8 mouse cellular contexts compared by ENCODE assay signal in genomic region chr8:69716403-69717231, GRCm38 (mm10). TPM values are rescaled to one million over a fixed set of nuclear protein-coding genes. Genes with fewer than 3 reads are reported as not detected.
DNase-seq lines count a peak whose midpoint lies in the region; ATAC-seq and TF ChIP-seq lines count a peak whose summit lies in the region.

No protein-coding gene starts in this region.

- H3K36me3 ChIP-seq in heart, embryonic 12.5 days, result peaks cover 21% of the 10 kb centered on the region
- 0 out of 2 replicates have a peak, but pooled peaks cover 3% of the 10 kb centered on the region for H3K36me3 ChIP-seq in kidney, postnatal 0 days (ENCODE audit: insufficient read depth, low read length)
- peaks cover 6% of the 10 kb centered on the region; the same call in 1 of the 2 replicates for H3K36me3 ChIP-seq in liver, embryonic 11.5 days (ENCODE audit: control insufficient read depth, insufficient read depth, low read length)
- no peaks in the 10 kb centered on the region for H3K36me3 ChIP-seq in stomach, embryonic 14.5 days (ENCODE audit: control insufficient read depth, insufficient read depth, low read length)

- peak; percentile 99 for DNase-seq in CD4-positive helper T cell, adult 2 months (ENCODE audit: low read depth, low spot score)
- peak; percentile 100 for DNase-seq in brain, embryonic 18.5 days (ENCODE audit: low read depth, low spot score)
- DNase-seq in kidney, postnatal 0 days (ENCODE audit: low spot score), result peak; percentile 100
- peak; percentile 87 for DNase-seq in liver, embryonic 11.5 days (ENCODE audit: low spot score)
- peak; percentile 98 for DNase-seq in naive thymus-derived CD4-positive, alpha-beta T cell, adult 2 months (ENCODE audit: low read depth)

- no peaks in the 10 kb centered on the region for H3K9me3 ChIP-seq in heart, embryonic 12.5 days (replicated peaks)
- H3K9me3 ChIP-seq in kidney, postnatal 0 days (replicated peaks; ENCODE audit: low read length), result no peaks in the 10 kb centered on the region
- H3K9me3 ChIP-seq in liver, embryonic 11.5 days (ENCODE audit: control insufficient read depth, low read length), result no peaks in the 10 kb centered on the region
- H3K9me3 ChIP-seq in stomach, embryonic 14.5 days (ENCODE audit: control insufficient read depth, low read depth, low read length), result no peaks in the 10 kb centered on the region

- peak overlapping the region; percentile 97 for H3K9ac ChIP-seq in heart, embryonic 12.5 days
- H3K9ac ChIP-seq in kidney, postnatal 0 days (ENCODE audit: low read depth, low read length), result peak overlapping the region; percentile 98
- peak overlapping the region; percentile 99 for H3K9ac ChIP-seq in liver, embryonic 11.5 days (ENCODE audit: low read depth, low read length)
- peak overlapping the region; percentile 93 for H3K9ac ChIP-seq in stomach, embryonic 14.5 days (replicated peaks; ENCODE audit: low read depth, low read length)

- no peak for TF ChIP-seq CTCF in kidney, postnatal 0 days (IDR thresholded peaks at IDR 0.05; ENCODE audit: low read depth)

- peak; percentile 98 for ATAC-seq in erythroid progenitor cell, adult 5-6 weeks (replicated peaks; ENCODE audit: low FRiP score, poor library complexity, severe bottlenecking)
- peak; percentile 99 for ATAC-seq in heart, embryonic 12.5 days (ENCODE audit: insufficient number of reproducible peaks, low FRiP score)
- ATAC-seq in kidney, postnatal 0 days (replicated peaks; ENCODE audit: low FRiP score, low read depth), result peak; percentile 99
- ATAC-seq in liver, embryonic 11.5 days (replicated peaks; ENCODE audit: low FRiP score), result peak; percentile 99
- peak; percentile 99 for ATAC-seq in stomach, embryonic 14.5 days (ENCODE audit: insufficient number of reproducible peaks, insufficient read depth, low FRiP score, low read depth)

- no peaks in the 10 kb centered on the region for H3K27me3 ChIP-seq in heart, embryonic 12.5 days (replicated peaks)
- H3K27me3 ChIP-seq in kidney, postnatal 0 days (ENCODE audit: insufficient read depth, low read length), result no peaks in the 10 kb centered on the region
- no peaks in the 10 kb centered on the region for H3K27me3 ChIP-seq in liver, embryonic 11.5 days (replicated peaks; ENCODE audit: control insufficient read depth, insufficient read depth, low read length)
- no peaks in the 10 kb centered on the region for H3K27me3 ChIP-seq in stomach, embryonic 14.5 days (ENCODE audit: control insufficient read depth, insufficient read depth, low read length)

- under 1% methylated on average over 52 of the region's 52 CpGs for WGBS in heart, embryonic 12.5 days
- WGBS in kidney, postnatal 0 days, result under 1% methylated on average over 52 of the region's 52 CpGs
- under 1% methylated on average over 52 of the region's 52 CpGs for WGBS in liver, embryonic 11.5 days
- under 1% methylated on average over 52 of the region's 52 CpGs for WGBS in stomach, embryonic 14.5 days

- H3K4me2 ChIP-seq in heart, embryonic 12.5 days, result peak overlapping the region; percentile 62
- H3K4me2 ChIP-seq in kidney, postnatal 0 days (ENCODE audit: low read length), result peak overlapping the region; percentile 56
- H3K4me2 ChIP-seq in liver, embryonic 11.5 days, result peak overlapping the region; percentile 72
- peak overlapping the region; percentile 49 for H3K4me2 ChIP-seq in stomach, embryonic 14.5 days (replicated peaks; ENCODE audit: low read depth, low read length)

- H3K4me3 ChIP-seq in heart, embryonic 12.5 days, result peak overlapping the region; percentile 96
- H3K4me3 ChIP-seq in kidney, postnatal 0 days (replicated peaks; ENCODE audit: low read depth, low read length), result peak overlapping the region; percentile 93
- peak overlapping the region; percentile 72 for H3K4me3 ChIP-seq in liver, embryonic 11.5 days (ENCODE audit: low read depth, low read length)
- H3K4me3 ChIP-seq in stomach, embryonic 14.5 days (ENCODE audit: low read depth, low read length), result peak overlapping the region; percentile 87

- H3K4me1 ChIP-seq in heart, embryonic 12.5 days (replicated peaks), result peaks cover 22% of the 10 kb centered on the region
- 0 out of 2 replicates have a peak, but pooled peaks cover 5% of the 10 kb centered on the region for H3K4me1 ChIP-seq in kidney, postnatal 0 days (replicated peaks; ENCODE audit: insufficient read depth, low read length)
- H3K4me1 ChIP-seq in liver, embryonic 11.5 days (replicated peaks; ENCODE audit: control insufficient read depth, insufficient read depth, low read length), result peaks cover 7% of the 10 kb centered on the region
- H3K4me1 ChIP-seq in stomach, embryonic 14.5 days (ENCODE audit: control insufficient read depth, insufficient read depth, low read length), result peaks cover 10% of the 10 kb centered on the region

- H3K27ac ChIP-seq in heart, embryonic 12.5 days (ENCODE audit: poor library complexity, severe bottlenecking), result peak overlapping the region; percentile 100
- peak overlapping the region; percentile 100 for H3K27ac ChIP-seq in kidney, postnatal 0 days
- peak overlapping the region; percentile 100 for H3K27ac ChIP-seq in liver, embryonic 11.5 days (ENCODE audit: low read depth, low read length)
- peak overlapping the region; percentile 100 for H3K27ac ChIP-seq in stomach, embryonic 14.5 days (ENCODE audit: low read length)

RNA-seq across cellular contexts. Expression of gene Zfp869, which starts 6.1 kb away (rescaled TPM):
- 14.1 and 14.3 TPM in 2 replicates for total RNA-seq in erythroid progenitor cell, adult 5-6 weeks (2015; ENCODE audit: low replicate concordance)
- 6.6 and 24.6 TPM in 2 replicates for total RNA-seq in erythroid progenitor cell, adult 5-6 weeks (2017; ENCODE audit: low replicate concordance)
- polyA plus RNA-seq in heart, embryonic 12.5 days (2016; fragmentation: Nextera tagmentation; extraction: Ambion mirVana), result 21.2 and 22.0 TPM in 2 replicates
- polyA plus RNA-seq in kidney, postnatal 0 days (2015; fragmentation: Nextera tagmentation; extraction: Ambion mirVana), result 21.6 and 24.5 TPM in 2 replicates
- 23.5 and 26.6 TPM in 2 replicates for polyA plus RNA-seq in liver, embryonic 11.5 days (2014; fragmentation: Nextera tagmentation; extraction: Ambion mirVana)
- 30.4 and 30.9 TPM in 2 replicates for polyA plus RNA-seq in stomach, embryonic 14.5 days (2014; fragmentation: Nextera tagmentation; extraction: Ambion mirVana)

RNA-seq across cellular contexts. Expression of gene Zfp963, which starts 33.2 kb away (rescaled TPM):
- 3.4 and 16.6 TPM in 2 replicates for total RNA-seq in erythroid progenitor cell, adult 5-6 weeks (2015; ENCODE audit: low replicate concordance)
- 7.1 and 8.5 TPM in 2 replicates for total RNA-seq in erythroid progenitor cell, adult 5-6 weeks (2017; ENCODE audit: low replicate concordance)
- 2.9 and 3.3 TPM in 2 replicates for polyA plus RNA-seq in heart, embryonic 12.5 days (2016; fragmentation: Nextera tagmentation; extraction: Ambion mirVana)
- 5.3 TPM in 2 replicates for polyA plus RNA-seq in kidney, postnatal 0 days (2015; fragmentation: Nextera tagmentation; extraction: Ambion mirVana)
- 3.8 and 4.1 TPM in 2 replicates for polyA plus RNA-seq in liver, embryonic 11.5 days (2014; fragmentation: Nextera tagmentation; extraction: Ambion mirVana)
- 6.1 and 6.3 TPM in 2 replicates for polyA plus RNA-seq in stomach, embryonic 14.5 days (2014; fragmentation: Nextera tagmentation; extraction: Ambion mirVana)

RNA-seq across cellular contexts. Expression of gene Gm20422, which starts 58.1 kb away (rescaled TPM):
- not detected in 2 replicates for total RNA-seq in erythroid progenitor cell, adult 5-6 weeks (2015; ENCODE audit: low replicate concordance)
- not detected in 2 replicates for total RNA-seq in erythroid progenitor cell, adult 5-6 weeks (2017; ENCODE audit: low replicate concordance)
- 0.33 TPM in 1 of 2 replicates, not detected in the other for polyA plus RNA-seq in heart, embryonic 12.5 days (2016; fragmentation: Nextera tagmentation; extraction: Ambion mirVana)
- polyA plus RNA-seq in kidney, postnatal 0 days (2015; fragmentation: Nextera tagmentation; extraction: Ambion mirVana), result 0.30 and 1.1 TPM in 2 replicates
- 0.57 and 0.70 TPM in 2 replicates for polyA plus RNA-seq in liver, embryonic 11.5 days (2014; fragmentation: Nextera tagmentation; extraction: Ambion mirVana)
- 0.90 TPM in 1 of 2 replicates, not detected in the other for polyA plus RNA-seq in stomach, embryonic 14.5 days (2014; fragmentation: Nextera tagmentation; extraction: Ambion mirVana)

Comparison
In these comparisons a context has a peak if more than half of its experiments do, and no peak if none do; other contexts are left out.
1. Peak in every context shown above with its lines: DNase-seq, ATAC-seq, H3K4me3 ChIP-seq and H3K27ac ChIP-seq.